Mouse (Mus musculus) embryonic facial prominence, embryonic 14.5 days (tissue): Measurements from ENCODE around the gene Xpo1. TPM values are rescaled to one million over a fixed set of nuclear protein-coding genes. Genes with fewer than 3 reads are reported as not detected.

ENCODE experiments used
- ATAC-seq: fragments of 200-750 bp; cut with Nextera tagmentation; 2 replicates; pipeline ENCODE4 v1.8.0; 2017; ENCODE audit warnings: low read depth, moderate number of reproducible peaks, moderate TSS enrichment
- DNase-seq: peaks from one replicate; pipeline ENCODE4 v3.0.0-alpha.2; 2015; ENCODE audit warnings: low spot score
- H3K27ac ChIP-seq: fragments of 300-500 bp; sonication (generic); replicated peaks from 2 replicates; pipeline ENCODE4 v1.5.1; 2014; ENCODE audit warnings: low read depth, mild to moderate bottlenecking, low read length, moderate library complexity
- H3K27me3 ChIP-seq: fragments of 300-500 bp; sonication (generic); replicated peaks from 2 replicates; pipeline ENCODE4 v1.6.1; 2014; ENCODE audit warnings: low read length; ENCODE audit not compliant: control insufficient read depth, insufficient read depth
- H3K36me3 ChIP-seq: fragments of 300-500 bp; sonication (generic); 2 replicates; pipeline ENCODE4 v1.6.1; 2014; ENCODE audit warnings: low read length, mixed read lengths; ENCODE audit not compliant: control insufficient read depth, insufficient read depth
- H3K4me1 ChIP-seq: fragments of 300-500 bp; sonication (generic); 2 replicates; pipeline ENCODE4 v1.6.1; 2014; ENCODE audit warnings: antibody characterized with exemption, low read length; ENCODE audit not compliant: control insufficient read depth, insufficient read depth
- H3K4me2 ChIP-seq: fragments of 300-500 bp; sonication (generic); 2 replicates; pipeline ENCODE4 v1.6.1; 2014; ENCODE audit warnings: low read depth, mild to moderate bottlenecking, low read length, moderate library complexity, mixed read lengths
- H3K4me3 ChIP-seq: fragments of 300-500 bp; sonication (generic); 2 replicates; pipeline ENCODE4 v1.5.1; 2014; ENCODE audit warnings: low read depth, mild to moderate bottlenecking, low read length
- H3K9ac ChIP-seq: fragments of 300-500 bp; sonication (generic); 2 replicates; pipeline ENCODE4 v1.6.1; 2014; ENCODE audit warnings: low read depth, mild to moderate bottlenecking, low read length, moderate library complexity, mixed read lengths
- H3K9me3 ChIP-seq: fragments of 300-500 bp; sonication (generic); 2 replicates; pipeline ENCODE4 v1.6.1; 2016; ENCODE audit warnings: low read length; ENCODE audit not compliant: control insufficient read depth
- WGBS: fragments of 180-500 bp; shearing (Covaris S2); extraction: QIAGEN DNeasy Blood & Tissue Kit; methylation state at CpG from one replicate; pipeline ENCODE4 v1.1.7; 2014; 5-methylcytosine and 5-hydroxymethylcytosine counted together
- polyA plus RNA-seq: library from polyadenylated mRNA; unstranded; fragments of >200 nt; fragmentation: Nextera tagmentation; extraction: Ambion mirVana; gene quantifications from 2 replicates; pipeline ENCODE4 v1.2.1, GENCODE M21; 2014

Xpo1 gene
- polyA plus RNA-seq, 1 experiment from 2014 or later: 102 TPM

DNA sequence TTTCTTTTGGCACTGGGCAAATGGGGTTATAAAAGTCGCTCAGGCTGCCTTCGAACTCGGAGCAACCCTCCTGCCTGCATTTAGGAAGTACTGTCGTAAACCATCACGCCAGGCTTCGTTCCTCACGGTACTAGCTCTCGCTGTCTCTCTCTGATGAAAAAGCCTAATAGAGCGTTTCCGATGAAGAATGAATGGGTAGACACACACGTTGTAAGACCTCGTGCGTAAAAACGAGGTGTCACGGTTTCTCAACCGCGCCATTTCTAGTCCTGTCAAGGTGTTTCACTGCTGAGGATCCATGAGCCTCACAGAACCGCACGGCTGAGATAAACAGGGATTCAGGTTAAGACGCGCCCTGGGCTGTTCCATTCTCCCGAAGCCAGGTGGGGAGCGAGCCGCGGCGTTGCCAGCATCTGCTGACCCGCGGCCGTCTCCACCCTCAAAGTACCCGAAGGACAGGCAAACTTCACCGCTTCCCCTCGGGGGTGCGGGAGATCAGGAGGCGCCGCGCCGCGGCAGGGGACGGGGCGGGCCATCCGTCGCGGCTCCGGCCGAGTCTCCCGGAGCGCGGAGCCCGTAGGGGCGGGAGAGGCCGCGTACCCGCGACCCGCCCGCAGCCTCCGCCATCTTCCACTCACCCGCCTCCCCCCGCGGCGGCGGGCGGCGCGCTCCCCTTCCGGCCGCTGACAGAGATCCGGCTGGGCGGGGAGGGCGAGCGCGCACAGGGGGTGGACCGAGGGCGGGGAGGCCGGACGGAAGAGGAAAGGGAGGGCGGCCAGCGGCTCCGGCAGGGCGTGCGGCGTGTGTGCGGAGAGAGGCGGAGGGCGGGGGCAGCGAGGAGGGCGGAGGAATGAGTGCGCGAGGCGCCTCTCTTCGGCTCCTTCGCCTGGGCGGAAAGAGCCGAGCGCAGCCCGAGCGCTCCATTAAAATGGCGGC lies 50.1 kb downstream of the Xpo1 start:
- WGBS: under 1% methylated on average over 38 of the region's 98 CpGs
- H3K9ac ChIP-seq: peak overlapping the region; percentile 94
- ATAC-seq: peak; percentile 97

DNA sequence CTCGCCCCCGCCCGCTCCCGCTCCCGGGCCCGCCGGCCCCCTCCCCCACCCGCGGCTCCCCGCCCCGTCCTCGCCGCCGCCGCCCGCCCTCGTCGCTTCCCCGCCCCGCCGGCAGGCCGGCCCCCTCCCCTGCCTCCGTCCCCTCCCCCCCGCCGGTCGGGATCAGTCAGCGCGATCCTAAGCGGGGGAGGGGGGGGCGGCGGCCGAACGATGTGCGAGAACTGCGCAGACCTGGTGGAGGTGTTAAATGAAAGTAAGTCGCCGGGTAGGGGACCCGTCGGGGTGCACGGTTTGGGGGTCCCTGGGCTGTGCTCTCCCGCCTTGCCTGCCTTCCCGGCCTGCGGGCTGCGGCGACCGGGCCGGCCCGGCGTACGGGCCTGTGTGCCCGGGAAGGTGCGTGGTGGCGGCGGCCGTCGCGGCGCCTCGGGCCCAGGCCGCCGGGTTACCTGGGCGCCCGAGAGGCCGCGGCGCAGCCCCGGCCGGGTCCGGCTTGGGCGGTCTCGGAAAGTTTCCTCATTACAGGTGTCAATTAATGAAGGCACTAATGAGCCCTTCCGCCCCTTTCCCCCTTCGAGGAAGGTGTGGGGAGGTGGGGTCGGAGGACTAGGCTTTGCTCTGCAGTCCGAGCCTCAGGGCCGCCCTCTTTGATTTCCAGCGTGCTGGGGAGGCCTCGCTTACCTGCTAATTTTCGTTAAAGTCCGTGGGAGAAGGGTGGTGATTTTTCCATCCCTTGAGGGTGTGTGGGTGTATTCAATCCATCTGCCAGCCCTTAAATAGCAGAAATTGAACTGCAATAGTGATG lies 51.1 kb downstream of the Xpo1 start, which contains the start of gene Usp34:
Gene Usp34, plus strand, starts transcription at position 132 of the 802 bp plus-strand sequence.
- 1% methylated on average over 19 of the region's 80 CpGs for WGBS
- Histone ChIP-seq H3K4me2 (peak within 1 kb of the TSS; percentile 71), H3K9ac (peak within 1 kb of the TSS; percentile 94), H3K4me1 (peaks cover 8% of the 10 kb centered on the region), H3K27ac (peak within 1 kb of the TSS; percentile 99), H3K9me3 (no peaks in the 10 kb centered on the region), H3K4me3 (peak within 1 kb of the TSS; percentile 97), H3K36me3 (0 out of 2 replicates have a peak, but pooled peaks cover 5% of the 10 kb centered on the region), H3K27me3 (no peaks in the 10 kb centered on the region)
- ATAC-seq (peak; percentile 42), DNase-seq (peak; percentile 70)

More for the DNA sequence above, 50.1 kb downstream of the Xpo1 start:
- H3K4me3 ChIP-seq: peak overlapping the region; percentile 97
- no peaks in the 10 kb centered on the region for H3K9me3 ChIP-seq
- H3K27ac ChIP-seq: peak overlapping the region; percentile 99
- H3K4me1 ChIP-seq: peaks cover 8% of the 10 kb centered on the region
- peak; percentile 98 for DNase-seq
- H3K36me3 ChIP-seq: 0 out of 2 replicates have a peak, but pooled peaks cover 2% of the 10 kb centered on the region
- H3K4me2 ChIP-seq: peak overlapping the region; percentile 62
- no peaks in the 10 kb centered on the region for H3K27me3 ChIP-seq

DNA sequence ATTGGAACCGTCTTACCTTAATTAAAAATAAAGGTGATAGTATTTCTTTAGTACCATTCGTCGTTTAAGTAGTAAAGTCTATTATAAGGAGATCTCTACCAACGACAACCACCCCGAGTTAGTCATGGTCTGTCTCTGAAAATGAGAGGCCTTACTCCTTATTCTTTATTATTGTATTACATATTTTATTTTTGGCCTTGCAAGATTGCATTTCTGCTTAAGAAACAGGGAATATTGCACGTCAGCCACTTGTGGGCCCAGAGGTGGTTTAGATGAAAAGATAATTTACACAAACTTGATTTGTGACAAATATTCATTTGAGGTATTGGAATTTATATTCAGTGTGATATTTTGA lies 51.7 kb downstream of the Xpo1 start:
- H3K9me3 ChIP-seq: no peaks in the 10 kb centered on the region
- peaks cover 8% of the 10 kb centered on the region for H3K4me1 ChIP-seq
- H3K27me3 ChIP-seq: no peaks in the 10 kb centered on the region
- peak overlapping the region; percentile 94 for H3K9ac ChIP-seq
- DNase-seq (no peak), ATAC-seq (no peak)
- peak overlapping the region; percentile 99 for H3K27ac ChIP-seq
- peaks cover 8% of the 10 kb centered on the region; the same call in 1 of the 2 replicates for H3K36me3 ChIP-seq
- peak overlapping the region; percentile 71 for H3K4me2 ChIP-seq
- 2% methylated on average over 6 of the region's 6 CpGs for WGBS
- H3K4me3 ChIP-seq: peak overlapping the region; percentile 97

DNA sequence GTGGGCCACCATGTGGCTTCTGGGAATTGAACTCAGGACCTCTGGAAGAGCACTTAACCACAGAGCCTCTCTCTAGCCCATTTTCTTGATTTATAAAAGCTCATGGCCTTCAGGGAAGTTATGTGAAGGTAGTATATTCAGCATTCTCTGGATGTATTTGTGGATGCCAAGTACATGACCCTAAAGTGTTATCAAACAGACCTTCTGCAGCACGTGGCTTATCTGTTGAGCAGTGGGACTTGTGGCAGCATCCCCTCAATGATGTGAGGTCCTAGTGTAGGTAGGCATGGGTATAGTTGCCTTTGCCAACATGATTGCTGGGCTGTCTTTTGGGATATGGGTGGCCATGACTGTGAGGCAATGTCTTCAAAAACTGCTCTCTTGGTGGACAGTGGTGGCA lies 57.7 kb downstream of the Xpo1 start:
- WGBS: 100% methylated on average over 1 of the region's 1 CpGs
- DNase-seq: no peak
- Histone ChIP-seq H3K4me2 (no peak overlapping the region), H3K27ac (no peak overlapping the region), H3K4me3 (no peak overlapping the region), H3K9ac (no peak overlapping the region), H3K36me3 (peaks cover 16% of the 10 kb centered on the region; the same call in 1 of the 2 replicates), H3K4me1 (peaks cover 4% of the 10 kb centered on the region), H3K9me3 (no peaks in the 10 kb centered on the region), H3K27me3 (no peaks in the 10 kb centered on the region)
- ATAC-seq: no peak

GRCm38 (mm10) chr11:23329413-23329812 lies 73.6 kb downstream of the Xpo1 start:
- Histone ChIP-seq H3K4me1 (no peaks in the 10 kb centered on the region), H3K9ac (no peak overlapping the region), H3K4me2 (no peak overlapping the region), H3K27ac (no peak overlapping the region), H3K27me3 (no peaks in the 10 kb centered on the region), H3K9me3 (no peaks in the 10 kb centered on the region), H3K36me3 (0 out of 2 replicates have a peak, but pooled peaks cover 10% of the 10 kb centered on the region), H3K4me3 (no peak overlapping the region)
- WGBS: 91% methylated on average over 2 of the region's 2 CpGs
- no peak for DNase-seq
- ATAC-seq: no peak

DNA sequence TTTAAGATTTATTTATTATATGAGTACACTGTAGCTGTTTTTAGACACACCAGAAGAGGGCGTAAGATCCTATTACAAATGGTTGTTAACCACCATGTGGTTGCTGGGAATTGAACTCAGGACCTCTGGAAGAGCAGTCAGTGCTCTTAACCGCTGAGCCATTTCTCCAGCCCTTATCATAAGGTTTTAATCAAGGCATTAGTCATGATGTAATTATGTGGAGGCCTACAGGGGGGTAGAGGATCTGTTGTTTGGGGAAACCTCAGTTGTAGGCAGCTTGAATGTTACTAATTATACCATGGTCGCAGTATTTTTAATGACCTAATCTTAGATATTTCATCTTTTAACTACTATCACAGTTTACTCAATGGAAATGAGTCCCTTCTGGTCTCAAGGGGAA lies 76.3 kb downstream of the Xpo1 start:
- DNase-seq (no peak), ATAC-seq (0 out of 2 replicates have a peak, but pooled peaks have one; percentile 37)
- WGBS: 61% methylated on average over 3 of the region's 3 CpGs
- H3K27ac ChIP-seq: no peak overlapping the region
- no peak overlapping the region for H3K4me2 ChIP-seq
- H3K9ac ChIP-seq: no peak overlapping the region
- no peaks in the 10 kb centered on the region for H3K27me3 ChIP-seq
- no peak overlapping the region for H3K4me3 ChIP-seq
- no peaks in the 10 kb centered on the region for H3K9me3 ChIP-seq
- no peaks in the 10 kb centered on the region for H3K4me1 ChIP-seq
- 0 out of 2 replicates have a peak, but pooled peaks cover 18% of the 10 kb centered on the region for H3K36me3 ChIP-seq

- Histone ChIP-seq H3K4me1 (no peaks in the 10 kb centered on the region), H3K4me2 (no peak overlapping the region), H3K27ac (no peak overlapping the region), H3K27me3 (no peaks in the 10 kb centered on the region), H3K9ac (no peak overlapping the region), H3K36me3 (peaks cover 26% of the 10 kb centered on the region), H3K9me3 (no peaks in the 10 kb centered on the region), H3K4me3 (no peak overlapping the region)
- ATAC-seq: no peak
- WGBS: 71% methylated on average over 1 of the region's 1 CpGs
- no peak for DNase-seq
Observed at GRCm38 (mm10) chr11:23335160-23335559, 79.3 kb downstream of the Xpo1 start.
